Mouse (Mus musculus) bone marrow, adult 2 months (tissue): ENCODE measurements around the gene Cxcr5.

Source experiments
- CTCF ChIP-seq: fragments of 200-500 bp; IDR thresholded peaks from 2 replicates; pipeline ENCODE4 v1.5.1; 2011; ENCODE audit warnings: low read length, control low read depth; ENCODE audit not compliant: control insufficient read depth, insufficient read depth
- POLR2A ChIP-seq: fragments of 200-500 bp; IDR thresholded peaks from 2 replicates; pipeline ENCODE4 v1.6.1; 2011; ENCODE audit warnings: low read depth, mild to moderate bottlenecking, control low read depth, low read length, borderline replicate concordance; ENCODE audit not compliant: control insufficient read depth

- TF ChIP-seq CTCF (no peak), POLR2A (no peak)
Observed at GRCm38 (mm10) chr9:44500163-44500533, 61.5 kb downstream of the Cxcr5 start.
